Mouse (Mus musculus) testis, postnatal 10 days (tissue): ENCODE results near the gene Iqub.

ENCODE experiments used
- DNase-seq: peaks from one replicate; pipeline ENCODE4 v3.0.0; 2021; ENCODE audit warnings: low spot score

Gene Iqub

GRCm38 (mm10) chr6:24470571-24471132, 44.2 kb downstream of the Iqub start:
- DNase-seq = no peak

GRCm38 (mm10) chr6:24470135-24470534, 44.7 kb downstream of the Iqub start:
- no peak for DNase-seq

DNA sequence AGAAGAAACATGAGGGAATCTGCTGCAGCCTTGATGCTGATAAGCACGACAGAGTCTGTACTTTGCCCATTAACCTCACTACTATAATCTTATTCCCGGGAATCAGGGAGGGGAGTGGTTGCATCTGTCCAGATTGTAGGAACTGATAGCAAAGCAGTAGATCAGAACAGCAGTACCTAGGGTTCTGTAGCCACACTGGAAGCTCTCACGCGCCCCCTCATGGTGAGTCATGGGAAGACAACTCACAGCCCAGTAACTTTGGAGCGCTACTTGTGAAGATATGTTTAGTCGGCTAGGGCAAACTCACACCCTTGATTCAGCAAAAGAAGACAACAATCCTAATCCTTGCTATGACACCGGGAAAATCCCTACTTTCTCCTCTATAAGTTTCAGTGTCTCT, 58.8 kb downstream of the Iqub start:
- peak; percentile 71 for DNase-seq

- no peak for DNase-seq
Measured at GRCm38 (mm10) chr6:24451026-24451821, 63.6 kb downstream of the Iqub start.

GRCm38 (mm10) chr6:24450241-24450640, 64.6 kb downstream of the Iqub start:
- no peak for DNase-seq

GRCm38 (mm10) chr6:24416056-24416455, 98.8 kb downstream of the Iqub start:
- DNase-seq = no peak

- no peak for DNase-seq
Measured at GRCm38 (mm10) chr6:24415500-24415899, 99.4 kb downstream of the Iqub start.

DNA sequence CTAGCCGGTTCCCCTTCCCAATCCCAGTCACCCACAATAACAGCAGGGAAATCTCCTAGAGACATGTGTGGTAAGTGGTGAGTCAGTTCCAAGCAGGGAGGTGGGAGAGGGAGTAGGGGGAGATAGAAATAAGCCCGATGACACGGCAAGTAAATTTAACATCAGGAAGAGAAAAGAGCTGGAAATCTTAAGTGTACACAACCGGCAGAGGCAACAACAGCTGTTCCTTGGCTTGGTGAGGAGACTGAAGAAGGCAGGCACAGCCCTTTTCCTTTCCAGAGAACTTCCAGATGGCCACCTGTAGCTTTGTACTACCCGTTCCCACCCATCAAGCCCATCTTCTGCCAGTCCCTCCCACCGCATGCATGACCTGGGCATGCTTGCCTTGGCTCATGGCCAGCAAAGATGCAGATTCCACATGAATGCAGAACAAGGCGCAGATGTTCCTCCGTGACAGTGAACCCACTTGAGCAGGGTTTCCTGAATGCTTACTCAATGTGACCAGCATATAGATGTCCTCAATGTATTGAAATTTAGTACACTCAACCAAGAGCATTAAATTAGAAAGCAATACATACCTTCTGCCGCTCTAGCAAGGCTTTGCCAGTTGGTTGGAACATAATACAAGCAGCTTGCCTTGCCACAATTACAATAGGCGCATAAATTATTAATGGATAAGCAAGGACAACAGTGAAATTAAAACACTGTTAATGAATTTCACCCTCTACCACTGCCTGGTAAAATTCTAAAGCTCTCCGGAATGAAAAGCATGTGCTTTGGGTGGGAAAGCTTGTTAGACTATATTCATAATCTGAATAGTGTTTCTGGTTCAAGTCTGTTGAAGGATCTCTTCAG, 106.1 kb downstream of the Iqub start:
- no peak for DNase-seq

DNA sequence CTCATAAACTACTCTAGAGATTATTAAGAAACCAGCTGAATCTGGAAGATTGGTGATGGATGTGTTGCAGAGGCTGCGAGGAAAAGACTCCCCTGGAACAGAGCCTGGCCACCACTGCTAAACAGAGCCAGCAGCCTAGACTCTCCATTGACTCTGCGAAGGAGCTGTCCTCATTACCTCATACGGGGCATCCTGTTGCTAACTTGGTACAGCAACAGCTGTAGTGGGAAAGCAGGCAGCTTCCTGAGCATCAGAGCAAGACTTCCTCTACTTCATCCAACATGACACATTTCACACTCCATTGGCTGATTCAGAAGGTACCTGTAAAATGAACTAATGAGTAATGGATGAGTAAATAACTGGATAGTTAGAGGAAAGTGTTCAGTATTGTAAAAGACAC, 107.1 kb downstream of the Iqub start:
- DNase-seq = no peak

GRCm38 (mm10) chr6:24397237-24397647, 117.6 kb downstream of the Iqub start:
- DNase-seq = no peak
